9 mouse cellular contexts compared by ENCODE assay signal in the genomic region with DNA sequence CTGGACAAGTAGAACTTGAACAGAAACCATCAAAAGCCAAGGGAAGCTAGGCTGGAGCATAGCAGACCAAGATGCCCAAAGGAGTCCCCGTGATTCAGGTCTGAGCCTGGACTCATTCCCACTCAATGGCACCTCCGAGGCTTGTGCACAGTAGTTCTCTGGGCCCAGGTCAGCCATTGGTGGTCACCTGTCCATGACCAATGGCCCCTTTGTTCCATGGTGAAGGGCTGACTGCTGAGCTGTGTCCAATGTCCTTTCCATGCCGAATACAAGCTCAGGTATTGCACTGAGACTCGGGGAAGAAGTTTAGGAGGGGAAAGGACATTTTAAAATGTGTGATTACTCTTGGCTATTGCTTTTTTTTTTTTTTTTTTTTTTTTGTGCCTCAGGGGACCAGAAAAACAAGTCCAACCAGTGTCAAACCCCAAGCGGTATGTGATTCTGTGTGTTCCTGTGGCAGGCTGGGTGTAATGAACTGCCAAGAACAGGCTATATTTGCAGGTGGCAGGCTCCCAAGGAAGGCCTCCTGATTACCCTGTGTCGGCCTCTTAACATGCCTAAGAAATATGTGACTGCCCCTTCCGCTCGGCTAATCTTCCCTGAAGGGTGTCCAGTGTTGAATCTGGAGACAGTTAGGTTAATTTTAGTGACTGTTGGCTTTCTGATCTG.
DNase-seq lines count a peak whose midpoint lies in the region.
"Had no signal": no experiment of that assay in that cellular context is flagged by ENCODE, and none has a peak within 500 bp of the region (broad histone marks: within the 10 kb centered on the region; RNA-seq: fewer than 3 reads in every experiment).

No protein-coding gene starts in this region.

- intact Hi-C loops in heart, postnatal 10 days (cut with DNase I) = loop anchor here (5.0 kb wide), 1 partner anchor 68 kb away; the partner anchor contains the start of gene Enc1

- peak; percentile 60 for DNase-seq in adrenal gland, postnatal 10 days
- DNase-seq in adrenal gland, postnatal 4 days (ENCODE audit: low spot score in 2 of 2) = no peak
- DNase-seq in embryo, embryonic 11 days = peak; percentile 59
- peak; percentile 66 to 73 for DNase-seq in heart, postnatal 10 days
- DNase-seq in kidney, postnatal 4 days = peak; percentile 66 to 77
- DNase-seq in left cerebral cortex, adult 11 months (ENCODE audit: low spot score) = no peak
- DNase-seq in cerebellum, postnatal 36 days = no peak
- no peak for DNase-seq in frontal cortex, postnatal 25 days (ENCODE audit: low spot score in 2 of 2)
- DNase-seq: cerebellum, postnatal 25 days had no signal

Comparison
In these comparisons a context has a peak if more than half of its experiments do, and no peak if none do; other contexts are left out.
1. DNase-seq: peak in adrenal gland, postnatal 10 days (single experiment), embryo, embryonic 11 days (single experiment), heart, postnatal 10 days (2 of 2) and kidney, postnatal 4 days (2 of 2); none in adrenal gland, postnatal 4 days (0 of 2), left cerebral cortex, adult 11 months (single experiment), cerebellum, postnatal 36 days (0 of 2) and frontal cortex, postnatal 25 days (0 of 2).